Mouse (Mus musculus) MEL (cell line): Measurements from ENCODE around the gene Plekha5.

Experiments
- NELFE ChIP-seq: IDR thresholded peaks from 2 replicates; pipeline ENCODE4 v1.6.1; 2011; ENCODE audit warnings: low read depth, low read length, improper control_type of control experiment
- POLR2A ChIP-seq, 2 experiments: IDR thresholded peaks; 2 replicates each; pipeline ENCODE4 v1.6.1; 2011 to 2012; ENCODE audit warnings: low read length in 2 of 2, mild to moderate bottlenecking in 2 of 2, control low read depth in 1 of 2, improper control_type of control experiment in 1 of 2, low read depth in 1 of 2, moderate library complexity in 1 of 2; ENCODE audit not compliant: control insufficient read depth in 1 of 2, insufficient read depth in 1 of 2, poor library complexity in 1 of 2

GRCm38 (mm10) chr6:140453454-140453853, 29.6 kb downstream of the Plekha5 start:
- TF ChIP-seq NELFE: no peak
- no peak for TF ChIP-seq POLR2A (IDR thresholded peaks at IDR 0.05; ENCODE audit: control insufficient read depth in 1 of 2, insufficient read depth in 1 of 2, low read depth in 1 of 2, low read length in 2 of 2, poor library complexity in 1 of 2)
